ENCODE assay signal across 8 mouse cellular contexts in genomic region chr12:59217331-59217730, GRCm38 (mm10). TPM values are rescaled to one million over a fixed set of nuclear protein-coding genes. Genes with fewer than 3 reads are reported as not detected.
DNase-seq lines count a peak whose midpoint lies in the region; ATAC-seq and TF ChIP-seq lines count a peak whose summit lies in the region.
"Had no signal": no experiment of that assay in that cellular context is flagged by ENCODE, and none has a peak within 500 bp of the region (broad histone marks: within the 10 kb centered on the region; RNA-seq: fewer than 3 reads in every experiment).

No protein-coding gene starts in this region.

- 83% methylated on average over 3 of the region's 3 CpGs for WGBS in lung, embryonic 14.5 days
- WGBS in embryonic facial prominence, embryonic 13.5 days, result 77% methylated on average over 3 of the region's 3 CpGs
- 75% methylated on average over 3 of the region's 3 CpGs for WGBS in hindbrain, embryonic 16.5 days
- WGBS in neural tube, embryonic 14.5 days, result 86% methylated on average over 3 of the region's 3 CpGs

- no peak overlapping the region for H3K27ac ChIP-seq in lung, embryonic 14.5 days (ENCODE audit: low read depth)
- H3K27ac ChIP-seq in embryonic facial prominence, embryonic 13.5 days, result no peak overlapping the region
- H3K27ac ChIP-seq in hindbrain, embryonic 16.5 days (ENCODE audit: low read depth, low read length), result no peak overlapping the region
- no peak overlapping the region for H3K27ac ChIP-seq in neural tube, embryonic 14.5 days (ENCODE audit: low read depth, low read length)

- H3K36me3 ChIP-seq in lung, embryonic 14.5 days (ENCODE audit: insufficient read depth), result no peaks in the 10 kb centered on the region
- 0 out of 2 replicates have a peak, but pooled peaks cover 3% of the 10 kb centered on the region for H3K36me3 ChIP-seq in embryonic facial prominence, embryonic 13.5 days
- H3K36me3 ChIP-seq in hindbrain, embryonic 16.5 days (ENCODE audit: control insufficient read depth, insufficient read depth, low read length), result no peaks in the 10 kb centered on the region
- H3K36me3 ChIP-seq in neural tube, embryonic 14.5 days (ENCODE audit: control insufficient read depth, insufficient read depth, low read length), result no peaks in the 10 kb centered on the region

- peak overlapping the region; percentile 86 for H3K4me2 ChIP-seq in lung, embryonic 14.5 days
- H3K4me2 ChIP-seq in embryonic facial prominence, embryonic 13.5 days, result peak overlapping the region; percentile 90
- peak overlapping the region; percentile 87 for H3K4me2 ChIP-seq in hindbrain, embryonic 16.5 days (ENCODE audit: low read length)
- H3K4me2 ChIP-seq in neural tube, embryonic 14.5 days (ENCODE audit: low read depth, low read length), result peak overlapping the region; percentile 90; the same call in 1 of the 2 replicates

- no peaks in the 10 kb centered on the region for H3K27me3 ChIP-seq in lung, embryonic 14.5 days (ENCODE audit: insufficient read depth, low read length)
- no peaks in the 10 kb centered on the region for H3K27me3 ChIP-seq in embryonic facial prominence, embryonic 13.5 days
- no peaks in the 10 kb centered on the region for H3K27me3 ChIP-seq in hindbrain, embryonic 16.5 days (replicated peaks; ENCODE audit: control insufficient read depth, insufficient read depth, low read length)
- H3K27me3 ChIP-seq in neural tube, embryonic 14.5 days (ENCODE audit: control insufficient read depth, insufficient read depth, low read length), result no peaks in the 10 kb centered on the region

- no peak overlapping the region for H3K4me3 ChIP-seq in lung, embryonic 14.5 days (ENCODE audit: low read depth, low read length)
- H3K4me3 ChIP-seq in embryonic facial prominence, embryonic 13.5 days, result peak overlapping the region; percentile 93; the same call in 1 of the 2 replicates
- H3K4me3 ChIP-seq in hindbrain, embryonic 16.5 days (ENCODE audit: low read length), result peak overlapping the region; percentile 98; the same call in 1 of the 2 replicates
- H3K4me3 ChIP-seq in neural tube, embryonic 14.5 days (ENCODE audit: low read depth, low read length), result peak overlapping the region; percentile 98

- no peak overlapping the region for H3K9ac ChIP-seq in lung, embryonic 14.5 days
- no peak overlapping the region for H3K9ac ChIP-seq in embryonic facial prominence, embryonic 13.5 days
- no peak overlapping the region for H3K9ac ChIP-seq in hindbrain, embryonic 16.5 days (ENCODE audit: low read depth, low read length)
- H3K9ac ChIP-seq in neural tube, embryonic 14.5 days (replicated peaks; ENCODE audit: low read depth, low read length), result peak overlapping the region; percentile 16; the same call in 1 of the 2 replicates

- no peak for ATAC-seq in lung, embryonic 14.5 days (ENCODE audit: insufficient read depth)
- ATAC-seq in embryonic facial prominence, embryonic 13.5 days (ENCODE audit: insufficient number of reproducible peaks, insufficient read depth, low FRiP score, low TSS enrichment, low read depth), result no peak
- no peak for ATAC-seq in hindbrain, embryonic 16.5 days
- ATAC-seq in neural tube, embryonic 14.5 days (ENCODE audit: low read depth), result no peak
- no peak for ATAC-seq in inflammation-experienced regulatory T-cells, adult 6 months

- H3K9me3 ChIP-seq in lung, embryonic 14.5 days (ENCODE audit: low read depth, low read length), result no peaks in the 10 kb centered on the region
- H3K9me3 ChIP-seq in embryonic facial prominence, embryonic 13.5 days, result peaks cover 2% of the 10 kb centered on the region; the same call in 1 of the 2 replicates
- H3K9me3 ChIP-seq in hindbrain, embryonic 16.5 days (ENCODE audit: control insufficient read depth, low read length), result no peaks in the 10 kb centered on the region
- H3K9me3 ChIP-seq in neural tube, embryonic 14.5 days (ENCODE audit: control insufficient read depth, low read length), result no peaks in the 10 kb centered on the region

- DNase-seq in lung, embryonic 14.5 days, result no peak
- DNase-seq in lung, postnatal 36 days, result no peak
- DNase-seq in layer of hippocampus, adult 11-12 months (ENCODE audit: low spot score), result no peak
- DNase-seq: gastrocnemius, postnatal 10 days had no signal

- no peak for TF ChIP-seq CTCF in lung, embryonic 14.5 days (IDR thresholded peaks at IDR 0.05; ENCODE audit: low read depth)

- peaks cover 5% of the 10 kb centered on the region; the same call in 1 of the 2 replicates for H3K4me1 ChIP-seq in lung, embryonic 14.5 days (ENCODE audit: insufficient read depth)
- H3K4me1 ChIP-seq in embryonic facial prominence, embryonic 13.5 days, result peaks cover 23% of the 10 kb centered on the region
- H3K4me1 ChIP-seq in hindbrain, embryonic 16.5 days (ENCODE audit: control insufficient read depth, insufficient read depth, low read depth, low read length), result peaks cover 23% of the 10 kb centered on the region
- H3K4me1 ChIP-seq in neural tube, embryonic 14.5 days (ENCODE audit: control insufficient read depth, insufficient read depth, low read length), result peaks cover 22% of the 10 kb centered on the region

RNA-seq across cellular contexts. Expression of gene Fbxo33, which starts 2.2 kb away (rescaled TPM):
- 8.2 and 10.4 TPM in 2 replicates for polyA plus RNA-seq in lung, embryonic 14.5 days (2014; fragmentation: Nextera tagmentation; extraction: Ambion mirVana)
- polyA plus RNA-seq in embryonic facial prominence, embryonic 13.5 days (2015; fragmentation: Nextera tagmentation; extraction: Ambion mirVana), result 7.8 and 9.8 TPM in 2 replicates
- 3.9 and 5.1 TPM in 2 replicates for polyA plus RNA-seq in hindbrain, embryonic 16.5 days (2015; fragmentation: Nextera tagmentation; extraction: Ambion mirVana)
- polyA plus RNA-seq in neural tube, embryonic 14.5 days (2014; fragmentation: Nextera tagmentation; extraction: Ambion mirVana), result 10.2 and 11.1 TPM in 2 replicates
- 10 to 100 TPM; 11.4 to 20.7 (median 17.2) TPM for polyA plus RNA-seq in inflammation-experienced regulatory T-cells, adult 6 months (2017; shearing (Covaris generic))
